Mouse (Mus musculus): ENCODE measurements around the gene Hsd17b13. TPM values are rescaled to one million over a fixed set of nuclear protein-coding genes. Genes with fewer than 3 reads are reported as not detected.
"Not testable (repeated sequence)": the region's sequence is repeated elsewhere in the genome, so short reads cannot be mapped to it uniquely, and the experiment has no call there.

The Hsd17b13 gene
- polyA plus RNA-seq, 1 experiment: not detected

GRCm38 (mm10) chr5:103953135-103954083, 23.8 kb downstream of the Hsd17b13 start:
- Histone ChIP-seq H3K9me3 (peaks cover 11% of the 10 kb centered on the region), H3K27me3 (replicated peaks) (peaks cover 6% of the 10 kb centered on the region), H3K36me3 (replicated peaks; ENCODE audit: low read length) (no peaks in the 10 kb centered on the region), H3K4me1 (no peaks in the 10 kb centered on the region), H3K4me3 (replicated peaks) (no peak overlapping the region)
- TF ChIP-seq GATA1 (IDR thresholded peaks at IDR 0.05; ENCODE audit: borderline replicate concordance, low read length) (no peak), FLI1 (IDR thresholded peaks at IDR 0.05; ENCODE audit: low read length) (no peak)

GRCm38 (mm10) chr5:103950138-103950537, 27.1 kb downstream of the Hsd17b13 start:
- peaks cover 11% of the 10 kb centered on the region for H3K9me3 ChIP-seq
- not testable (repeated sequence) for H3K4me3 ChIP-seq (replicated peaks); H3K4me1 ChIP-seq; H3K36me3 ChIP-seq (replicated peaks; ENCODE audit: low read length); H3K27me3 ChIP-seq (replicated peaks)

- H3K9me3 ChIP-seq: no peaks in the 10 kb centered on the region
- no peaks in the 10 kb centered on the region for H3K4me1 ChIP-seq
Observed at GRCm38 (mm10) chr5:103943183-103943582, 34.0 kb downstream of the Hsd17b13 start.

GRCm38 (mm10) chr5:103939856-103940255, 37.4 kb downstream of the Hsd17b13 start:
- H3K27me3 ChIP-seq (replicated peaks): peaks cover 6% of the 10 kb centered on the region
- no peaks in the 10 kb centered on the region for H3K4me1 ChIP-seq
- no peak for TF ChIP-seq GATA1 (IDR thresholded peaks at IDR 0.05; ENCODE audit: borderline replicate concordance, low read length)
- TF ChIP-seq FLI1 (IDR thresholded peaks at IDR 0.05; ENCODE audit: low read length): no peak
- H3K4me3 ChIP-seq (replicated peaks): no peak overlapping the region
- no peaks in the 10 kb centered on the region for H3K36me3 ChIP-seq (replicated peaks; ENCODE audit: low read length)
- H3K9me3 ChIP-seq: no peaks in the 10 kb centered on the region

More at GRCm38 (mm10) chr5:103943183-103943582, 34.0 kb downstream of the Hsd17b13 start:
- Histone ChIP-seq H3K4me3 (replicated peaks) (no peak overlapping the region), H3K36me3 (replicated peaks; ENCODE audit: low read length) (no peaks in the 10 kb centered on the region), H3K27me3 (replicated peaks) (peaks cover 6% of the 10 kb centered on the region)
- no peak for TF ChIP-seq FLI1 (IDR thresholded peaks at IDR 0.05; ENCODE audit: low read length)
- TF ChIP-seq GATA1 (IDR thresholded peaks at IDR 0.05; ENCODE audit: borderline replicate concordance, low read length): no peak

GRCm38 (mm10) chr5:103939350-103939652, 37.9 kb downstream of the Hsd17b13 start:
- H3K4me3 ChIP-seq (replicated peaks): no peak overlapping the region
- no peaks in the 10 kb centered on the region for H3K4me1 ChIP-seq
- H3K36me3 ChIP-seq (replicated peaks; ENCODE audit: low read length): no peaks in the 10 kb centered on the region
- peaks cover 6% of the 10 kb centered on the region for H3K27me3 ChIP-seq (replicated peaks)
- no peaks in the 10 kb centered on the region for H3K9me3 ChIP-seq
- TF ChIP-seq FLI1 (IDR thresholded peaks at IDR 0.05; ENCODE audit: low read length) (no peak), GATA1 (IDR thresholded peaks at IDR 0.05; ENCODE audit: borderline replicate concordance, low read length) (no peak)

- Histone ChIP-seq H3K4me1 (no peaks in the 10 kb centered on the region), H3K9me3 (no peaks in the 10 kb centered on the region), H3K27me3 (replicated peaks) (peaks cover 2% of the 10 kb centered on the region), H3K36me3 (replicated peaks; ENCODE audit: low read length) (no peaks in the 10 kb centered on the region), H3K4me3 (replicated peaks) (no peak overlapping the region)
- TF ChIP-seq GATA1 (IDR thresholded peaks at IDR 0.05; ENCODE audit: borderline replicate concordance, low read length): no peak
- no peak for TF ChIP-seq FLI1 (IDR thresholded peaks at IDR 0.05; ENCODE audit: low read length)
Observed at GRCm38 (mm10) chr5:103938547-103939349, 38.5 kb downstream of the Hsd17b13 start.

- no peaks in the 10 kb centered on the region for H3K27me3 ChIP-seq (replicated peaks)
- no peaks in the 10 kb centered on the region for H3K36me3 ChIP-seq (replicated peaks; ENCODE audit: low read length)
- H3K9me3 ChIP-seq: no peaks in the 10 kb centered on the region
- no peaks in the 10 kb centered on the region for H3K4me1 ChIP-seq
- no peak overlapping the region for H3K4me3 ChIP-seq (replicated peaks)
- TF ChIP-seq GATA1 (IDR thresholded peaks at IDR 0.05; ENCODE audit: borderline replicate concordance, low read length) (no peak), FLI1 (IDR thresholded peaks at IDR 0.05; ENCODE audit: low read length) (no peak)
Observed at GRCm38 (mm10) chr5:103936906-103937589, 40.2 kb downstream of the Hsd17b13 start.

- not testable (repeated sequence) for H3K4me1 ChIP-seq; H3K4me3 ChIP-seq (replicated peaks); H3K9me3 ChIP-seq; H3K27me3 ChIP-seq (replicated peaks); H3K36me3 ChIP-seq (replicated peaks; ENCODE audit: low read length)
Observed at GRCm38 (mm10) chr5:103931924-103932323, 45.3 kb downstream of the Hsd17b13 start.

GRCm38 (mm10) chr5:103930511-103930910, 46.7 kb downstream of the Hsd17b13 start:
- no peaks in the 10 kb centered on the region for H3K9me3 ChIP-seq
- H3K27me3 ChIP-seq (replicated peaks): peaks cover 2% of the 10 kb centered on the region
- TF ChIP-seq GATA1 (IDR thresholded peaks at IDR 0.05; ENCODE audit: borderline replicate concordance, low read length) (no peak), FLI1 (IDR thresholded peaks at IDR 0.05; ENCODE audit: low read length) (no peak)
- no peak overlapping the region for H3K4me3 ChIP-seq (replicated peaks)
- H3K4me1 ChIP-seq: peaks cover 8% of the 10 kb centered on the region
- no peaks in the 10 kb centered on the region for H3K36me3 ChIP-seq (replicated peaks; ENCODE audit: low read length)

- TF ChIP-seq FLI1 (IDR thresholded peaks at IDR 0.05; ENCODE audit: low read length): no peak
- TF ChIP-seq GATA1 (IDR thresholded peaks at IDR 0.05; ENCODE audit: borderline replicate concordance, low read length): no peak
- Histone ChIP-seq H3K4me3 (replicated peaks) (peak overlapping the region; percentile 92), H3K9me3 (no peaks in the 10 kb centered on the region), H3K27me3 (replicated peaks) (peaks cover 4% of the 10 kb centered on the region), H3K36me3 (replicated peaks; ENCODE audit: low read length) (no peaks in the 10 kb centered on the region), H3K4me1 (peaks cover 8% of the 10 kb centered on the region)
Observed at GRCm38 (mm10) chr5:103928196-103928550, 49.0 kb downstream of the Hsd17b13 start.

Data from megakaryocyte, embryonic 14.5 days (primary cell).